ENCODE assay signal across 8 mouse cellular contexts in the genomic region with DNA sequence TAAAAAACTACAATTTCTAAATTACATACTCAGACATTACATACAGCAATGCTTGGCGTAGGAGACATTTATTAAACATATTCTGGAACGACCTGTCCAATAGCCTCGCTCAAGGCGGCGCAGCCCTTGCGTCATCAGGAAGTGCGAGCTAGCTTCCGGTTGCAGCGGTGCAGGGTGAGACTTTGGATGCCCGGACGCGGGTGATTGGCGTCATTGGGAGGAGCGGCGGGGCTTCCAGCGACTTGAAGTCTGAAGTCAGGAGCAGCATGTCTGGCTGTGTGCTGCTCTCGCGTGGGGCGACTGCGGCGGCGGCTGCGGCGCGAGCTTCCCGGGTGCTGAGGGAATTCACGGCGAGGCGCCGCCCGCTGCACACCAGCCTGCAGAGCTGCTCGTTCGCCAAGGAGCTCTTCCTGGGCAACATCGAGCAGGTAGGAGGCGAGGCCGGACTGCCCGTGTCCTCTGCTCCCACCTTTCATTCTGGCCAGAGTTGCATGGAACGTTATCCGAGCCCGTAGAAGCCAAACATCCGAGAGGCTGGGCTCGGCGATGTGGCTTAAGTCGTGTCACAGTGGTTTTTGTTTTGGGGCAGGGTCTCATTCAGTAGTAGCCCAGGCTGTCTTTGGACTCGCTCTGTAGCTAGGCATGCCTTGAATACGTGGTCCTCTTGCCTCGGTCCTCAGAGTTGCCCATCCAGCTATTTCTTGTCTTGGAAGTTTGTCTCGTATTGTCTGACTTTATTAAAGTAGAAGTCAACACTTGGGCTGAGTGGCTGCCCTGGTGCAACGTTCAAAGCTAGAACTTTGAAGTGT. TPM values are rescaled to one million over a fixed set of nuclear protein-coding genes. Genes with fewer than 3 reads are reported as not detected.
A peak's percentile ranks its signal among the peaks of the same experiment; 100 is the strongest.
DNase-seq lines count a peak whose midpoint lies in the region; ATAC-seq lines count a peak whose summit lies in the region.

TSS of gene Acad9 (plus strand) at position 137 of the 809 bp plus-strand sequence.

- DNase-seq in CD4-positive, CD25-positive, alpha-beta regulatory T cell, adult 2 months (ENCODE audit: low read depth, low spot score): peak; percentile 96
- DNase-seq in fibroblast of lung, adult 2 months (ENCODE audit: low read depth): peak; percentile 90
- peak; percentile 95 for DNase-seq in kidney, postnatal 14 days
- peak; percentile 86 for DNase-seq in liver, embryonic 13.5 days
- peak; percentile 94 for DNase-seq in neural tube, embryonic 10.5 days (ENCODE audit: extremely low spot score, low spot score)

- under 1% methylated on average over 49 of the region's 49 CpGs for WGBS in heart, embryonic 14.5 days
- under 1% methylated on average over 48 of the region's 49 CpGs for WGBS in liver, embryonic 13.5 days (ENCODE audit: insufficient replicate concordance)
- WGBS in stomach, embryonic 16.5 days: under 1% methylated on average over 49 of the region's 49 CpGs

- peak within 1 kb of the TSS; percentile 82 for H3K4me3 ChIP-seq in brown adipose tissue, adult 24 weeks (ENCODE audit: insufficient read depth, low read depth, low read length)
- H3K4me3 ChIP-seq in heart, embryonic 14.5 days (ENCODE audit: control insufficient read depth in 1 of 2, insufficient read depth in 1 of 2, low read depth in 1 of 2, low read length in 2 of 2): peak within 1 kb of the TSS; percentile 82 to 84
- peak within 1 kb of the TSS; percentile 87 for H3K4me3 ChIP-seq in liver, embryonic 13.5 days (replicated peaks)
- H3K4me3 ChIP-seq in stomach, embryonic 16.5 days (replicated peaks; ENCODE audit: low read length): peak within 1 kb of the TSS; percentile 94

- peak; percentile 89 for ATAC-seq in heart, embryonic 14.5 days (ENCODE audit: insufficient number of reproducible peaks, insufficient read depth, low FRiP score, low read depth)
- ATAC-seq in liver, embryonic 13.5 days (ENCODE audit: low read depth): peak; percentile 95
- ATAC-seq in stomach, embryonic 16.5 days (ENCODE audit: insufficient read depth, low FRiP score): peak; percentile 97

- peaks cover 9% of the 10 kb centered on the region for H3K27me3 ChIP-seq in heart, embryonic 14.5 days (ENCODE audit: control insufficient read depth, insufficient read depth, low read length)
- 0 out of 2 replicates have a peak, but pooled peaks cover 7% of the 10 kb centered on the region for H3K27me3 ChIP-seq in liver, embryonic 13.5 days
- H3K27me3 ChIP-seq in stomach, embryonic 16.5 days (ENCODE audit: control insufficient read depth, insufficient read depth, low read length): no peaks in the 10 kb centered on the region

- H3K4me1 ChIP-seq in brown adipose tissue, adult 24 weeks (ENCODE audit: control insufficient read depth, insufficient read depth, insufficient read length, low read length): peaks cover 2% of the 10 kb centered on the region; the same call in 1 of the 2 replicates
- H3K4me1 ChIP-seq in heart, embryonic 14.5 days (ENCODE audit: control insufficient read depth in 2 of 2, insufficient read depth in 2 of 2, low read length in 2 of 2): peaks cover 2 to 8% of the 10 kb centered on the region in 2 experiments
- peaks cover 16% of the 10 kb centered on the region for H3K4me1 ChIP-seq in liver, embryonic 13.5 days (replicated peaks)
- H3K4me1 ChIP-seq in stomach, embryonic 16.5 days (ENCODE audit: control insufficient read depth, insufficient read depth, low read length): peaks cover 10% of the 10 kb centered on the region

- H3K27ac ChIP-seq in brown adipose tissue, adult 24 weeks (replicated peaks; ENCODE audit: low read depth, low read length): peak within 1 kb of the TSS; percentile 35; the same call in 1 of the 2 replicates
- H3K27ac ChIP-seq in heart, embryonic 14.5 days (replicated peaks in 1 of 2; ENCODE audit: control insufficient read depth in 1 of 2, insufficient read depth in 1 of 2, low read depth in 2 of 2, low read length in 2 of 2): peak within 1 kb of the TSS; percentile 72 to 74; a peak in 3 of 4 replicates
- H3K27ac ChIP-seq in liver, embryonic 13.5 days: no peak within 1 kb of the TSS; the same call in 1 of the 2 replicates
- peak within 1 kb of the TSS; percentile 66 for H3K27ac ChIP-seq in stomach, embryonic 16.5 days (ENCODE audit: low read length)

- H3K9me3 ChIP-seq in heart, embryonic 14.5 days (ENCODE audit: control insufficient read depth, low read length): no peaks in the 10 kb centered on the region
- no peaks in the 10 kb centered on the region for H3K9me3 ChIP-seq in liver, embryonic 13.5 days (replicated peaks)
- H3K9me3 ChIP-seq in stomach, embryonic 16.5 days (replicated peaks; ENCODE audit: control insufficient read depth, low read length): no peaks in the 10 kb centered on the region

- H3K36me3 ChIP-seq in heart, embryonic 14.5 days (ENCODE audit: control insufficient read depth, insufficient read depth, low read length): peaks cover 23% of the 10 kb centered on the region
- peaks cover 4% of the 10 kb centered on the region for H3K36me3 ChIP-seq in liver, embryonic 13.5 days
- H3K36me3 ChIP-seq in stomach, embryonic 16.5 days (ENCODE audit: control insufficient read depth, insufficient read depth, low read length): no peaks in the 10 kb centered on the region

- peak within 1 kb of the TSS; percentile 86 for H3K4me2 ChIP-seq in heart, embryonic 14.5 days (ENCODE audit: low read length)
- peak within 1 kb of the TSS; percentile 82 for H3K4me2 ChIP-seq in liver, embryonic 13.5 days
- peak within 1 kb of the TSS; percentile 93 for H3K4me2 ChIP-seq in stomach, embryonic 16.5 days (ENCODE audit: low read depth, low read length)

- H3K9ac ChIP-seq in heart, embryonic 14.5 days (ENCODE audit: low read length): peak within 1 kb of the TSS; percentile 86
- peak within 1 kb of the TSS; percentile 87 for H3K9ac ChIP-seq in liver, embryonic 13.5 days
- peak within 1 kb of the TSS; percentile 86 for H3K9ac ChIP-seq in stomach, embryonic 16.5 days (ENCODE audit: low read length)

RNA-seq across cellular contexts. Expression of gene Acad9, which starts in this region (rescaled TPM):
- polyA plus RNA-seq in brown adipose tissue, adult 24 weeks (2012; ENCODE audit: insufficient read depth, insufficient read length, missing spikeins): 47.6 and 75.6 TPM in 2 replicates
- 83.1 and 88.3 TPM in 2 replicates for polyA plus RNA-seq in heart, embryonic 14.5 days (2014; fragmentation: Nextera tagmentation; extraction: Ambion mirVana)
- polyA plus RNA-seq in liver, embryonic 13.5 days (2015; fragmentation: Nextera tagmentation; extraction: Ambion mirVana): 35.5 and 41.5 TPM in 2 replicates
- polyA plus RNA-seq in stomach, embryonic 16.5 days (2015; fragmentation: Nextera tagmentation; extraction: Ambion mirVana): 87.6 and 93.5 TPM in 2 replicates
